Mouse (Mus musculus): ENCODE measurements around the gene Katnb1.

The Katnb1 gene

GRCm38 (mm10) chr8:95080381-95081341 is at the start of gene Katnb1:
Katnb1 (plus strand) TSS chr8:95081186.
- peak; percentile 99 for DNase-seq (ENCODE audit: low spot score in 2 of 2)

- DNase-seq (ENCODE audit: low spot score in 2 of 2): peak; percentile 12 to 39
These were observed 43.7 kb upstream of the Katnb1 start for GRCm38 (mm10) chr8:95037106-95037925.

- no peak for DNase-seq (ENCODE audit: low spot score in 2 of 2)
These were observed 38.9 kb upstream of the Katnb1 start for GRCm38 (mm10) chr8:95041883-95042784.

- no peak for DNase-seq (ENCODE audit: low spot score in 2 of 2)
These were observed 36.2 kb upstream of the Katnb1 start for GRCm38 (mm10) chr8:95044811-95045210.

- DNase-seq (ENCODE audit: low spot score in 2 of 2): no peak
These were observed 34.0 kb upstream of the Katnb1 start for GRCm38 (mm10) chr8:95046982-95047381.

GRCm38 (mm10) chr8:95047884-95048680 is 32.9 kb upstream of the Katnb1 start:
- DNase-seq (ENCODE audit: low spot score in 2 of 2): no peak

GRCm38 (mm10) chr8:95049636-95050035 is 31.4 kb upstream of the Katnb1 start:
- no peak for DNase-seq (ENCODE audit: low spot score in 2 of 2)

GRCm38 (mm10) chr8:95054438-95054837 is 26.5 kb upstream of the Katnb1 start:
- DNase-seq (ENCODE audit: low spot score in 2 of 2): no peak

- no peak for DNase-seq (ENCODE audit: low spot score in 2 of 2)
These were observed 26.0 kb upstream of the Katnb1 start, which contains the start of gene Drc7 for GRCm38 (mm10) chr8:95054927-95055510. Drc7 (plus strand) TSS chr8:95055103.

GRCm38 (mm10) chr8:95056414-95056813 is 24.6 kb upstream of the Katnb1 start:
- no peak for DNase-seq (ENCODE audit: low spot score in 2 of 2)

- DNase-seq (ENCODE audit: low spot score in 2 of 2): no peak
These were observed 22.3 kb upstream of the Katnb1 start for GRCm38 (mm10) chr8:95058661-95059060.

GRCm38 (mm10) chr8:95059812-95060533 is 21.0 kb upstream of the Katnb1 start:
- no peak for DNase-seq (ENCODE audit: low spot score in 2 of 2)

- no peak for DNase-seq (ENCODE audit: low spot score in 2 of 2)
These were observed 16.5 kb upstream of the Katnb1 start for GRCm38 (mm10) chr8:95064531-95064930.

GRCm38 (mm10) chr8:95067582-95067981 is 13.4 kb upstream of the Katnb1 start:
- peak; percentile 25 to 31 for DNase-seq (ENCODE audit: low spot score in 2 of 2)

- DNase-seq (ENCODE audit: low spot score in 2 of 2): no peak
These were observed 5.5 kb upstream of the Katnb1 start for GRCm38 (mm10) chr8:95075504-95075903.

GRCm38 (mm10) chr8:95076151-95076550 is 4.8 kb upstream of the Katnb1 start:
- no peak for DNase-seq (ENCODE audit: low spot score in 2 of 2)

- no peak for DNase-seq (ENCODE audit: low spot score in 2 of 2)
These were observed 2.9 kb upstream of the Katnb1 start for GRCm38 (mm10) chr8:95078055-95078454.

GRCm38 (mm10) chr8:95079305-95079704 is 1.7 kb upstream of the Katnb1 start:
- DNase-seq (ENCODE audit: low spot score in 2 of 2): no peak

- no peak for DNase-seq (ENCODE audit: low spot score in 2 of 2)
These were observed 664 bp downstream of the Katnb1 start for GRCm38 (mm10) chr8:95081650-95082049.
